Mouse (Mus musculus) forebrain, embryonic 13.5 days (tissue): ENCODE measurements around the gene Abcc4. TPM values are rescaled to one million over a fixed set of nuclear protein-coding genes. Genes with fewer than 3 reads are reported as not detected.

Experiments
- ATAC-seq: fragments of 200-750 bp; cut with Nextera tagmentation; 2 replicates; pipeline ENCODE4 v1.8.0; 2017
- H3K27ac ChIP-seq: fragments of 300-500 bp; sonication (generic); 2 replicates; pipeline ENCODE4 v1.5.1; 2015; ENCODE audit warnings: inconsistent platforms, mild to moderate bottlenecking, moderate library complexity
- H3K27me3 ChIP-seq: fragments of 300-500 bp; sonication (generic); 2 replicates; pipeline ENCODE4 v1.6.1; 2015; ENCODE audit warnings: mild to moderate bottlenecking, inconsistent platforms
- H3K36me3 ChIP-seq: fragments of 300-500 bp; sonication (generic); 2 replicates; pipeline ENCODE4 v1.6.1; 2015; ENCODE audit warnings: mild to moderate bottlenecking, inconsistent platforms; ENCODE audit not compliant: poor library complexity, severe bottlenecking
- H3K4me1 ChIP-seq: fragments of 300-500 bp; sonication (generic); 2 replicates; pipeline ENCODE4 v1.6.1; 2015; ENCODE audit warnings: inconsistent platforms
- H3K4me2 ChIP-seq: fragments of 300-500 bp; sonication (generic); 2 replicates; pipeline ENCODE4 v1.6.1; 2015; ENCODE audit warnings: inconsistent platforms, mild to moderate bottlenecking, moderate library complexity
- H3K4me3 ChIP-seq: fragments of 300-500 bp; sonication (generic); 2 replicates; pipeline ENCODE4 v1.5.1; 2015; ENCODE audit warnings: mild to moderate bottlenecking, inconsistent platforms
- H3K9ac ChIP-seq: fragments of 300-500 bp; sonication (generic); 2 replicates; pipeline ENCODE4 v1.6.1; 2015; ENCODE audit warnings: mild to moderate bottlenecking, inconsistent platforms
- H3K9me3 ChIP-seq: fragments of 300-500 bp; sonication (generic); replicated peaks from 2 replicates; pipeline ENCODE4 v1.6.1; 2016; ENCODE audit warnings: inconsistent platforms
- WGBS: fragments of 180-500 bp; shearing (Covaris S2); methylation state at CpG from one replicate; pipeline ENCODE4 v1.1.7; 2015; 5-methylcytosine and 5-hydroxymethylcytosine counted together
- polyA plus RNA-seq: library from polyadenylated mRNA; unstranded; fragments of >200 nt; fragmentation: Nextera tagmentation; extraction: Ambion mirVana; gene quantifications from 2 replicates; pipeline ENCODE4 v1.2.1, GENCODE M21; 2015

The Abcc4 gene
- polyA plus RNA-seq, 1 experiment from 2014 or later, result 1.2 TPM

GRCm38 (mm10) chr14:118723920-118724693, 18.1 kb upstream of the Abcc4 start:
- Histone ChIP-seq H3K9ac (no peak overlapping the region), H3K4me3 (no peak overlapping the region), H3K9me3 (no peaks in the 10 kb centered on the region), H3K27ac (no peak overlapping the region), H3K4me2 (no peak overlapping the region), H3K36me3 (no peaks in the 10 kb centered on the region), H3K4me1 (0 out of 2 replicates have a peak, but pooled peaks cover 3% of the 10 kb centered on the region), H3K27me3 (no peaks in the 10 kb centered on the region)
- ATAC-seq, result no peak
- 93% methylated on average over 11 of the region's 11 CpGs for WGBS

- H3K27me3 ChIP-seq, result 0 out of 2 replicates have a peak, but pooled peaks cover 2% of the 10 kb centered on the region
- no peaks in the 10 kb centered on the region for H3K36me3 ChIP-seq
- H3K4me3 ChIP-seq, result no peak overlapping the region
- 0 out of 2 replicates have a peak, but pooled peaks cover 3% of the 10 kb centered on the region for H3K4me1 ChIP-seq
- H3K9ac ChIP-seq, result no peak overlapping the region
- H3K9me3 ChIP-seq, result no peaks in the 10 kb centered on the region
- H3K27ac ChIP-seq, result no peak overlapping the region
- no peak overlapping the region for H3K4me2 ChIP-seq
- no peak for ATAC-seq
- 61% methylated on average over 10 of the region's 10 CpGs for WGBS
These were observed 13.7 kb upstream of the Abcc4 start for GRCm38 (mm10) chr14:118719566-118720174.

DNA sequence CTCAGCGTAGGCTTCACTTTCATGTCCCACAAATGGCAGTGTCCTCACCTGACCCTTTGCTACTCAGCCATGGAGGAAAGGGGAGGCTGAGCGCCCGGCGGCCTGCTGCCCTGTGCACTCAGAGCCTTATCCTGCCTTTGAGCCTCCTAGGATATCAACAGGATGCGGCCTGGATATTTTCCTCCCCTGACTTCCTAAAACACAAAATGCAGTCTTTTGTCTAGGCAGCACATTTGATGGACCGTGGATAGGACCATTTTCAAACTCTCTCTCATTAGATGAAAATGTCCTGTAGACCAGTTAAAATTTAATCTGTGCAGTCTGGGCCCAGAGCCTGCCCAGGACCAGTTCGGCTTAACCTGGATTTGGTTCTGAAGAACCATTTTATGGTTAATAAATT, 12.6 kb upstream of the Abcc4 start:
- 86% methylated on average over 7 of the region's 7 CpGs for WGBS
- Histone ChIP-seq H3K4me1 (peaks cover 6% of the 10 kb centered on the region), H3K9ac (no peak overlapping the region)

DNA sequence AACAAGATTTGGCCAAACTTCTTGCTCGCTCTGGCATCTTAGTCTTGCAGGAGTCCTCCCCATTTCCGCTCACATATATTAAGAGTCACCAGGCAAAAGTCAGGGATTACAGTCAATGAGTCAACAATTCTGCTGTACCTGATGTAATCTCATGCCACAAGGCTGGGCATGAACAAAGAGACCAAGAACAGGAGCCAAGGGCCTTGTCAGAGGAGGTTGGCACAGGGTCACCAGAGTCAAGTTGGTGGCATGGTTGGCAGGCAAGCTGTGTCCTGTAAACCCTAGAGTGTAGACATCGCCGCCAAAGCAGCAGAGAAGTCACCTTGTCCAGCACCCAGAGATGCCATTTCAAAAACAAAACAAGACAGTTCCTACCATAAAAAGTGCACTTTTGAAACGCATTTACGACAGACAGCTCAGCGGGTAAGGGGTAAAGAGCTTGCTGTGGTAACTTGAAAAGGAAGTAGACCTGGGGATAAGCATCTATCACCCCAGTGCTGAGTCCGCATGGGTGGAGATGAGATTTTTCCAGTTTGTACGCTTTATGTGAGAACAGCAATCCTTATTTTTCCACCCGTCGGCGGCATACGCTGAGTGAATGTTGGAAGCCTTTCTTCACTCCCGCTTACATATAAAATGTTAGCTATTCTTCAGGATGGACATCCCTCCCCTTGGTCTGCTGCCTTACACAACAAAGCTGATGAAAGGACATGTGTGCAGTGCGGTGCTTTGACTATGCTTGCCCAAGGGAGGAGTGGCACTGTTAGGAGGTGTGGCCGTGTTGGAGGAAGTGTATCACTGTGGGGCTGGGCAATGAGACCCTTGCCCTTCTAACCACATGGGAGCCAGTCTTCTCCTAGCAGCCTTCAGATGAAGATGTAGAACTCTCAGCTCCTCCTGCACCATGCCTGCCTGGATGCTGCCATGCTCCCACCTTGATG, 10.6 kb upstream of the Abcc4 start:
- Histone ChIP-seq H3K4me1 (peaks cover 13% of the 10 kb centered on the region), H3K27me3 (peaks cover 19% of the 10 kb centered on the region), H3K9ac (no peak overlapping the region), H3K4me3 (no peak overlapping the region), H3K9me3 (no peaks in the 10 kb centered on the region), H3K4me2 (no peak overlapping the region), H3K36me3 (no peaks in the 10 kb centered on the region), H3K27ac (no peak overlapping the region)
- WGBS, result 92% methylated on average over 16 of the region's 16 CpGs
- ATAC-seq, result no peak

More for the DNA sequence above, 12.6 kb upstream of the Abcc4 start:
- no peak for ATAC-seq
- Histone ChIP-seq H3K27ac (no peak overlapping the region), H3K36me3 (no peaks in the 10 kb centered on the region), H3K4me2 (no peak overlapping the region), H3K27me3 (peaks cover 6% of the 10 kb centered on the region; the same call in 1 of the 2 replicates), H3K9me3 (no peaks in the 10 kb centered on the region), H3K4me3 (no peak overlapping the region)

DNA sequence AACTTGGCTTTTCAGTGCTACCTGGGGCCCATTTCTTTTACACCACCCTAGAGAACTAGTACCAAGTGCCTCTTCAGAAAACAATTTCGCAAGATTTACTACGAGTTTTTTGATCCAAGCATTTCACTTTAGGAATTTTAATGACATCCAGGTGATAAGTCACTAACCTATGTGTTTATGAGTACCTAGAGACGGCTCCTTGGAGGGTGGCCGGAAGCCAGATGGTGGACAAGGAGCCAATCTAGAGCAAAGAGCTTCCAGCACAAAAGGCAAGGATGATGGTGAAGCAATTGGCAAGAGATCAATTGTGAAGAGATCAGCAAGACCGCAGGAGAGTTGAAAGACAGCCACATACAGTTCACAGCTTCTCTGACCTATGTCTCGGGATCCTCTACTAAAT, 8.7 kb upstream of the Abcc4 start:
- Histone ChIP-seq H3K36me3 (no peaks in the 10 kb centered on the region), H3K27ac (no peak overlapping the region), H3K4me2 (no peak overlapping the region), H3K27me3 (peaks cover 21% of the 10 kb centered on the region), H3K4me1 (peaks cover 17% of the 10 kb centered on the region), H3K9ac (no peak overlapping the region), H3K9me3 (no peaks in the 10 kb centered on the region), H3K4me3 (no peak overlapping the region)
- no peak for ATAC-seq
- 83% methylated on average over 6 of the region's 6 CpGs for WGBS

DNA sequence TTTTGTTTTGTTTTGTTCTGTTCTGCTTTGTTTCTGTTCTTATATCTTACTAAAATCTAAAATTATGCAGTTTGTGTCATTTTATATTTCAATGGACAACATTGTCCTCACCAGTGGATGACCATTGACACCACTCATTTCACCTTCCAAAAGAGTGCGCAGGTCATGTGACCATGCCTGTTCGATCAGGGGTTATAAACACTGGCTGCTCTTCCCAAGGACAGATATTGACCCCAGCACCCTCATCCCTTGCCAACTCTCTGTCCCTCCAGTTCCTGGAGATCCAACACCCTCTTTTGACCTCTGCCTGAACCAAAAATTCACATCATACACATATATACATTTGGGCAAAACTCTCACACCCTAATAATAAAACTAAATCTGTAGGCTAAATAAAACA, 8.3 kb upstream of the Abcc4 start:
- WGBS, result 88% methylated on average over 2 of the region's 2 CpGs
- Histone ChIP-seq H3K27ac (no peak overlapping the region), H3K4me3 (no peak overlapping the region), H3K9ac (no peak overlapping the region), H3K4me1 (peaks cover 20% of the 10 kb centered on the region), H3K27me3 (peaks cover 21% of the 10 kb centered on the region), H3K36me3 (no peaks in the 10 kb centered on the region), H3K9me3 (no peaks in the 10 kb centered on the region), H3K4me2 (no peak overlapping the region)
- no peak for ATAC-seq

GRCm38 (mm10) chr14:118713869-118714268, 7.8 kb upstream of the Abcc4 start:
- Histone ChIP-seq H3K27ac (no peak overlapping the region), H3K36me3 (no peaks in the 10 kb centered on the region), H3K9ac (peak overlapping the region; percentile 43; the same call in 1 of the 2 replicates), H3K27me3 (peaks cover 21% of the 10 kb centered on the region), H3K9me3 (no peaks in the 10 kb centered on the region), H3K4me1 (peaks cover 20% of the 10 kb centered on the region), H3K4me3 (peak overlapping the region; percentile 33), H3K4me2 (peak overlapping the region; percentile 58)
- no peak for ATAC-seq
- 13% methylated on average over 8 of the region's 8 CpGs for WGBS

GRCm38 (mm10) chr14:118713408-118713807, 7.4 kb upstream of the Abcc4 start:
- H3K36me3 ChIP-seq, result no peaks in the 10 kb centered on the region
- no peak overlapping the region for H3K27ac ChIP-seq
- H3K4me1 ChIP-seq, result peaks cover 20% of the 10 kb centered on the region
- peak overlapping the region; percentile 43; the same call in 1 of the 2 replicates for H3K9ac ChIP-seq
- WGBS, result 2% methylated on average over 18 of the region's 18 CpGs
- H3K9me3 ChIP-seq, result no peaks in the 10 kb centered on the region
- no peak for ATAC-seq
- peaks cover 21% of the 10 kb centered on the region for H3K27me3 ChIP-seq
- peak overlapping the region; percentile 33 for H3K4me3 ChIP-seq
- peak overlapping the region; percentile 58 for H3K4me2 ChIP-seq

DNA sequence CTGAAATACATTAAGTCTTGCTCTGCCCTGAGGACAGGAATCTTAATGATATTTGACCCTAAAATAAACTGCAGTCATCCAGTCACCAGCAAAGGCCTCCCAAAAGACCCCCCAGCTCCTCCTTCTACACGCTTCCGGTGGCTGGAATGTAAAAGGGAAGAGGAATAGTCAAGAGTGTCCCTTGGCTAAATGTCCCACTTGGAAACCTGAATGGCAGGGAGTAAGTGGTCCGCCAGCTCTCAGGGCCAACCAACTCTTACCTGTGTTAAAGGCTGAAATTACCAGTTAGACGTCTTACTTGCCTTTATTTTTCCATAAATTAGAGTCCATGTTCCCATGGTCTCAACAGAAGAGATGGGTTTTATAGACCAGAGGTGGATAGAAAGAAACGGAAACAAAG, 6.9 kb upstream of the Abcc4 start:
- Histone ChIP-seq H3K9ac (no peak overlapping the region), H3K36me3 (no peaks in the 10 kb centered on the region), H3K4me1 (peaks cover 20% of the 10 kb centered on the region), H3K27ac (no peak overlapping the region), H3K27me3 (peaks cover 26% of the 10 kb centered on the region), H3K4me2 (peak overlapping the region; percentile 58), H3K4me3 (no peak overlapping the region), H3K9me3 (no peaks in the 10 kb centered on the region)
- 58% methylated on average over 5 of the region's 5 CpGs for WGBS
- no peak for ATAC-seq

GRCm38 (mm10) chr14:118710945-118711344, 4.9 kb upstream of the Abcc4 start:
- no peak for ATAC-seq
- peaks cover 38% of the 10 kb centered on the region for H3K27me3 ChIP-seq
- peaks cover 26% of the 10 kb centered on the region for H3K4me1 ChIP-seq

DNA sequence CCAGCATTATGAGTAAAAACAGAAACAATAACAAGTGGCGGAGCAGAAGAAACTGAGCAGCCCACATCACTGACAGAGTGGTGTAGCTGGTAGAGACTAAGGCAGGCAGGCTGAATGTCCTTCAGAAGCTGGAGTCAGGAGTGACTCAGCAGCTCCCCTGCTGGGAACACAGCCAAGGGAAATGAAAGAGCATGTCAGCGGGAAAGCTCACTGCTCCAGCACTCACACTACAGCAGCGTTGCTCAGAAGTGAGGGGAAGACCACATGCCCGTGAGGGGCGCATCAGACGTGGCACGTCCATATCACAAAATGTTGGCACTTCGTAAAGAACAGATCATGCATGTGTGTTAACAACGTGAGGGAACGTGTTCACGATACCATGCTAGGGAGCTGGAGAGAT, 3.7 kb upstream of the Abcc4 start:
- no peaks in the 10 kb centered on the region for H3K9me3 ChIP-seq
- 22% methylated on average over 11 of the region's 11 CpGs for WGBS
- H3K9ac ChIP-seq, result no peak overlapping the region
- H3K4me3 ChIP-seq, result no peak overlapping the region
- H3K36me3 ChIP-seq, result no peaks in the 10 kb centered on the region
- H3K4me2 ChIP-seq, result no peak overlapping the region
- H3K4me1 ChIP-seq, result peaks cover 32% of the 10 kb centered on the region
- peaks cover 45% of the 10 kb centered on the region for H3K27me3 ChIP-seq
- peak; percentile 73 for ATAC-seq
- no peak overlapping the region for H3K27ac ChIP-seq

More at GRCm38 (mm10) chr14:118710945-118711344, 4.9 kb upstream of the Abcc4 start:
- no peak overlapping the region for H3K4me2 ChIP-seq
- H3K36me3 ChIP-seq, result no peaks in the 10 kb centered on the region
- no peak overlapping the region for H3K9ac ChIP-seq
- H3K27ac ChIP-seq, result no peak overlapping the region
- H3K9me3 ChIP-seq, result no peaks in the 10 kb centered on the region
- H3K4me3 ChIP-seq, result no peak overlapping the region

DNA sequence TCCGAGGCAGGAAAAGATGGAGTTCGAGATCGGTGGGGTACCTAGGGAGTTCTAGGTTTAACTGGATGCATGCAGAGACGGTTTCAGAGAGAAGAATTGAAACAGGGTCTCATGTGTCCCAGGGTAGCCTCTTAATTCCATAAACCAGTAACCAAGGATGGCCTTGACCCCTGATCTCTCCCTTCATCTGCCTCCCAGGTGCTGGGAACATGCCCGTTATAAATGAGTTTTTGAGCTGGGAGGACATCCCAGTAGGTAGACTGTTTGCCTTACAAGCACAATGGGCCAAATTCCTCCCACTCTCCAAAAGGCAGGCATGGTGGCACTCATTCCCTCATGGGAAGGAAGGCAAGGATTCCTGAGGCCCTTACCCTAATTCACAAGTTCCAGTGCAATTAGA, 2.1 kb upstream of the Abcc4 start:
- 81% methylated on average over 5 of the region's 5 CpGs for WGBS
- no peak for ATAC-seq
- H3K27me3 ChIP-seq, result peaks cover 52% of the 10 kb centered on the region

More for the DNA sequence above, 2.1 kb upstream of the Abcc4 start:
- no peaks in the 10 kb centered on the region for H3K36me3 ChIP-seq
- H3K9me3 ChIP-seq, result no peaks in the 10 kb centered on the region
- no peak overlapping the region for H3K4me3 ChIP-seq
- peaks cover 24% of the 10 kb centered on the region for H3K4me1 ChIP-seq
- H3K27ac ChIP-seq, result no peak overlapping the region
- no peak overlapping the region for H3K4me2 ChIP-seq
- H3K9ac ChIP-seq, result no peak overlapping the region
